Mouse (Mus musculus) CH12.LX (cell line): ENCODE results near the gene Ptch2.

Experiments
- ETS1 ChIP-seq: conservative IDR thresholded peaks from 2 replicates; pipeline ENCODE4 v1.6.1; 2012; ENCODE audit warnings: low read depth, mild to moderate bottlenecking, inconsistent platforms, low read length, improper control_type of control experiment, moderate library complexity
- NELFE ChIP-seq: IDR thresholded peaks from 2 replicates; pipeline ENCODE4 v1.6.1; 2011; ENCODE audit warnings: low read depth, low read length, improper control_type of control experiment
- POLR2A ChIP-seq: IDR thresholded peaks from 2 replicates; pipeline ENCODE4 v1.6.1; 2011; ENCODE audit warnings: low read depth, mild to moderate bottlenecking, improper control_type of control experiment, low read length
- USF1 ChIP-seq: IDR thresholded peaks from 2 replicates; pipeline ENCODE4 v1.6.1; 2014; ENCODE audit warnings: low read depth, mild to moderate bottlenecking, inconsistent platforms, low read length, improper control_type of control experiment
- ZKSCAN1 ChIP-seq: IDR thresholded peaks from 2 replicates; pipeline ENCODE4 v1.6.1; 2012; ENCODE audit warnings: low read depth, inconsistent platforms, low read length, improper control_type of control experiment, borderline replicate concordance

DNA sequence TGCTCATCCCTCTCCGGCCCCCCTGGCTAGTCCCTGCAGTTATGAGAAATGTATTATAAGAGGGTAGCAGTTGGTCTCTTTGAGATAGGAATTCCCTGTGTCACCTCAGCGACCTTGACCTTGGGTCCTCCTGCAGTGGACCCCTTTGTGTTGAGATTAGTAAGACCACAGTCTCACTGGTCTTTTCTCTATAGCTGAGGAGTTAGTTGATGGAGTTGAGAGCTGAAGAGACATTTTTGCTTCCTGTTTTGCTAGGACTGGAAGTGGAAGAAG, 2.8 kb downstream of the Ptch2 start:
- TF ChIP-seq NELFE (no peak), USF1 (no peak), ZKSCAN1 (no peak), ETS1 (no peak), POLR2A (no peak)
